Mouse (Mus musculus): ENCODE measurements around the gene Gm10073.

The Gm10073 gene

GRCm38 (mm10) chr8:106548366-106548936, 24.8 kb downstream of the Gm10073 start:
- no peak for DNase-seq

- no peak for DNase-seq
Measured at GRCm38 (mm10) chr8:106546746-106547145, 26.5 kb downstream of the Gm10073 start.

- peak; percentile 44 for DNase-seq
Measured at GRCm38 (mm10) chr8:106545149-106545548, 28.1 kb downstream of the Gm10073 start.

- DNase-seq = no peak
Measured at GRCm38 (mm10) chr8:106543043-106543442, 30.2 kb downstream of the Gm10073 start.

GRCm38 (mm10) chr8:106541002-106541401, 32.3 kb downstream of the Gm10073 start:
- no peak for DNase-seq

- DNase-seq = no peak
Measured at GRCm38 (mm10) chr8:106539193-106539592, 34.1 kb downstream of the Gm10073 start.

- no peak for DNase-seq
Measured at GRCm38 (mm10) chr8:106535448-106535847, 37.8 kb downstream of the Gm10073 start.

- peak; percentile 88 for DNase-seq
Measured at GRCm38 (mm10) chr8:106534449-106534848, 38.8 kb downstream of the Gm10073 start.

GRCm38 (mm10) chr8:106533709-106534108, 39.6 kb downstream of the Gm10073 start:
- no peak for DNase-seq

GRCm38 (mm10) chr8:106530566-106530965, 42.7 kb downstream of the Gm10073 start:
- peak; percentile 27 for DNase-seq

- no peak for DNase-seq
Measured at GRCm38 (mm10) chr8:106529885-106530482, 43.3 kb downstream of the Gm10073 start.

GRCm38 (mm10) chr8:106528596-106529249, 44.5 kb downstream of the Gm10073 start:
- DNase-seq = no peak

GRCm38 (mm10) chr8:106527241-106528036, 45.8 kb downstream of the Gm10073 start:
- no peak for DNase-seq

GRCm38 (mm10) chr8:106526725-106527124, 46.5 kb downstream of the Gm10073 start:
- no peak for DNase-seq

Data from lung, postnatal 36 days (tissue).